Mouse (Mus musculus) cerebral cortex, adult 2 months (tissue): ENCODE measurements around the gene Poldip3.

Experiments
- WGBS: fragments of 180-500 bp; shearing (Covaris S2); methylation state at CpG from one replicate; pipeline ENCODE4 v1.1.7; 2018; 5-methylcytosine and 5-hydroxymethylcytosine counted together

Poldip3 gene

DNA sequence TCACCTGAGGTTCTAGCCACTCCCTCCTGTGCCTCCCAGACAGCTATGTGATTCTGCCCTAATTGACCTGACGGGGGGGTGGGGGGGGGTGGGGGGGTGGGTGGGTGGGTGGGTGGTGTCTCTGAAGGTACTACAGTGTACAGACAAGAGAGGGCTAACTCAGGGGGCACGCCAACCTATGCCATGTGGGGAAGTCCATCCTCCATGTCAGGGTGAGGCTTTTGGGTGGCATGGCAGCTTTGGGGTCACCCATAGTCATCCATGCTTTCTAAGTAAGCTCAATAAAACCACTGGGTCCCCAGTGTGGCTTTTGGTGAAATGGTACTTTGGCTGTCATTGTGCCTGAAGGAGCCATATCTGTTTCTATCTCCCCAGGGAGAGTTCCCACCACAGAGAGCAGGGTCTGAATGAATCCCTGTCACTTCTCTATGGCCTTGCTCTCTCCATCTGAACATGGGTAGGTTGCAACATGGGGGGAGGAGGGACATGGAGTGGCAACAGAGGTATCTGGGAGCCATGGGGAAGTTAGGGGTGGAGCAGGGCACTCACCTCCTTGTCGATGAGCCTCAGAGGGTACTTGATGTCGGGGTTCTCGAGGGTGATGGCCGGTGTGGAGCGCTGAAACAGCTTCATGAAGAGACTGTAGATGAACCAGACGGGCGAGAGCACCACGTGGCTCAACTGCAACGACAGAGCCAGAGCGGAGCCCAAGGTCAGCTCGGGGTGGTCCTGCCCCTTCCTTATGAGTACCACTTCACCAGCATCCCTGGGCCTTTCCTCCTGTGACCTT, 16.5 kb upstream of the Poldip3 start:
- WGBS: 91% methylated on average over 13 of the region's 13 CpGs

DNA sequence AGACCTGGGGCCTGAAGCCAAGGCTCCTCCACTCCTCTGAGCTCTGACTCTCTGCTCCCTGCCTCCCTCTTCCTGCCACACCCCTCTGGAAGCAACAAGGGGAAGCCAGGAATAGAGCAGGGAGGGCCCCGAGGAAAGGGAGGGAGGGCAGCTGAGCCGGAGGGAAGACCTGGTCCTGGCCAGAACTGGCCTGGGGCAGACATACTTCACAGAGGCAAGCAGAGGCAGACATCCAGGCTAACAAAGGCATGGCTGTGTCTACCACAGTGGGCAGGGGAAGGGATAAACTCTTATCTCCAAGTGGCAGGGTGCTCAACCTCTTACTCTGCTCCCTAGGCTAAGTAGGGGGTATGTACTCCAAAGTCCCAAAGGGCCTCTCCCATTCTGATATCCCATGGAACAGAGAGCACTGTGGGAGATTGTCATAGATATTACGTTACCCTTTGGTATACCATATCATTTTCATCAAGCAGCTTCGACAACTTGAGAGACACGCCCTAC, 15.8 kb upstream of the Poldip3 start:
- WGBS: 81% methylated on average over 5 of the region's 5 CpGs

DNA sequence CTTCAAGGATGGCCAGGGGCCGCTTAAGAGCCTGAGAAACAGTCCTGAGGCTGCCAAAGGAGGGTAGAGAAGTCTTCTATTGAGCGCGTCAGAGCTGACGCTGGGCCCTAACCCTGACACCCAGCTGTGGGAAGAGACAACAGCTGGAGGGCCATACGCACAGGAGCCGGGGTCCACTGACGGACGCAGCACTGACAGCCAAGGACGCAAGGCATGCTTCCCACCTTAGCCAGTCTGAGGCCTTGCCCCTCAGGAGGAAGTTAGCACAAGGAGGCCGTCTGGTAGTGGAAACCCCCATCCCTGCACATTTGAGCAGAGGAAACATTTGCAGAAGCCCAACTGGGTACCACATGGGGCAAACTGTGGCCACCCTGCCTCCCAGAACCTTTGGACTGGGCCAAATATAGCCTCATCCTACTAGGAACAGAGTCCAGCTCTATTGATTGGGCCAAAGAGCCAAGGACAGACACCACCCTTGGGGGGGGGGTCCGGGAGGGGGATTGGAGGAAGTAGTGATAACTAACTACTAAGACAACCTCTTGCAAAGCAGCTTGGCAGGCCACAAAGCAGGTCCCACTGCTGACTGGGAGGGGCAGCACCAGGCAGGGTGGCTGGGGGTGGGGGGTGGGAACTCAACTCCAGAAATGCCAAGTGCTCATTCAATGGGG, 13.8 kb upstream of the Poldip3 start:
- 96% methylated on average over 11 of the region's 11 CpGs for WGBS

DNA sequence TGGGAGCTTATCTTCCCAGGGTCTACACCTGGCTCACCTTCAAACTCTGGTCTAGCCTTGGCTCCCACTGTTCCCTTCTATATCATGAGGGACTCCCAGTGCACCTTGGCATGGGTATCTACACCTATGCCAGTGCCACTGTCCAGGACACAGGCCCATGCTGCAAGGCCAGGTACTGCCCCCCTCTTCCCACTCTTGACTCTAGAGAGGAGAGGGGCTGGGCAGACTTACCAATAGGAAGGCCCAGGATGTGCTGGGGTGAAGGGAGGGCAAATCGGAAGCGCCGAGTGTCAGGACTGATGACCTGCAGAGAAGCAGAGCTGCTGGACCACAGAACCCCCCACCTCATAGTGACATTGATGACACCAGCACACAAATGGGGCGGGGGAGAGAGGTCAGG, 12.8 kb upstream of the Poldip3 start:
- WGBS: 93% methylated on average over 4 of the region's 4 CpGs

GRCm38 (mm10) chr15:83161062-83161748, 12.0 kb upstream of the Poldip3 start:
- WGBS: 74% methylated on average over 10 of the region's 10 CpGs

DNA sequence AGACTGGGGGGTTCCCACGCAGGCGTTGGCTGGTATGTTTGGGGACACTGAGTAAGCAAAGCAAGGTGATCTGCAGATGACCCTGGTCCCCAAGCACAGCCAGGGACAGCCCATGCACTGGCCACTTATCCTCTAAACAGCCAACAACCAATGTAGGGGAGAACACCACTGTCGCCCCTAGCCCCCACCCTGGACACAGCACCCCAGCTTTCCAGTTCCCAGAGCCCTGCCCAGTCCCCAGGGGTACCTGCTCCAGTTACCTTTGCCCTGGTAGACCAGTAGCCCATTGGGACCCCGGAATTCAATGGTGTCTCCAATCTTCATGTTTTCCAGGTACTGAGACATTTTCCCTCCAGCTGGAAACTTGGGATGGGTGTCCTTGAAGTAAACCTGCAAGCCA, 11.4 kb upstream of the Poldip3 start:
- 96% methylated on average over 4 of the region's 4 CpGs for WGBS

GRCm38 (mm10) chr15:83159823-83160222, 10.6 kb upstream of the Poldip3 start:
- WGBS: 83% methylated on average over 9 of the region's 9 CpGs

DNA sequence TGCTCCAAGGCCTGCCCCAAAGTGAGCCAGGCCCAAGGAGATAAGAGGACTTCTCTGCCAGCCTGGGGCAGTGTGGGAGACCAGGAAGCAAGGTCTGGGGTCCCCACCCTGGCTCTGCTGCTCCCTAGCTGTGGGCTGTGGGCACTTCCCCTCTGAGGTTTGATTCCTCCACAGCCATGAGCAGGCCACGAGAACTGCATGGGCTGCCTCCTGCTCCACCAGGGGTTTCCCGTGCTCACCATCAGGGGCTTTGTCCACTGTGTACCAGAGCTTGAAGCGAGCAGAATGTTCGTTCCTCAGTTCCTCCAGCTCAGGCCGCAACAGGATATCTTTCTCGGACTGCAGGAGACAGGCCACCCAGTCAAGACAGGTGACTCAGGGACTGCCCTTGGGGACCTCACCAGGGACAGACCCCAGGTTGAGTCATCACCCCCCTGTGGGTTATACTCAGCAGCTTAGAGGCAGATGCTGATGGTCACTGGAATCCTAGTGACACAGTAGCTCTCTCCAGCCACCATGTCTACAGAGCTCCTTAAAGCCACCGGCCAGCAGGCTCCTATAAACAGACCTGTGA, 9.5 kb upstream of the Poldip3 start:
- WGBS: 91% methylated on average over 7 of the region's 7 CpGs

GRCm38 (mm10) chr15:83157667-83158064, 8.5 kb upstream of the Poldip3 start:
- 98% methylated on average over 6 of the region's 6 CpGs for WGBS

DNA sequence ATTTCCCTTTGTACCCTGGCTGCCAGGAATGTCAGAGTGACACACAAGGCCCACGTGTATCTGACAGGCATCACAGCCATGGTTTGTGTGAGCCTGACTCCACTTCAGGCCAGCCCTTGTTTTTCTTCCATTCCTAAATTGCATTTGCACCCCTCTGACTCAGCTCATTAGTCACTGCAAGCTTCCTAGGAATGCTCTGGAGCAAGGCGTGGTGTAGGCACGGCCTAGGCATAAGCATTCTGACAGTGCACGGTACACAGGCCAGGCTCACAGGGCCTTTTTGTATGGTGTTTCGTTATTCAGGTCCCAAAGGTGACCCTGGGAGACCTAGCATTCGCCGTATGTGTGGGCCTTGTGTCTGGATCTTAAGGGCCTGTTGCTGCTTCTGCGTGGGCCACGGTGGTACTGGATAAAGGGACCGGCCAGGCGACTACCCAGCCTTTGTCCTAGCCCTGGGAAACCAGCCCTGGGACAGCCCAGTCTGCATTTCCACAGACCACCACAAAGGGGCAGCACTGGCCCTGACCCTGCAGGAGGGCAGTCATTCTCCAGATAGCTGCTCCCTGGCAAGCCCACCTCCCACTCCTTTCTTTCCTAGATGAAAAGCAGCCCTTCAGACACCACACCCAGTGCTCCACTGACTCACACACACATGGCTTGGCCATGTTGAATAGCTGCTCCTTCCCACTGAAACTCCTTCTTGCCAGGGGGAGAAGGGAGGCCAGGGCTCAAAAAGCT, 7.9 kb upstream of the Poldip3 start:
- WGBS: 64% methylated on average over 11 of the region's 11 CpGs

DNA sequence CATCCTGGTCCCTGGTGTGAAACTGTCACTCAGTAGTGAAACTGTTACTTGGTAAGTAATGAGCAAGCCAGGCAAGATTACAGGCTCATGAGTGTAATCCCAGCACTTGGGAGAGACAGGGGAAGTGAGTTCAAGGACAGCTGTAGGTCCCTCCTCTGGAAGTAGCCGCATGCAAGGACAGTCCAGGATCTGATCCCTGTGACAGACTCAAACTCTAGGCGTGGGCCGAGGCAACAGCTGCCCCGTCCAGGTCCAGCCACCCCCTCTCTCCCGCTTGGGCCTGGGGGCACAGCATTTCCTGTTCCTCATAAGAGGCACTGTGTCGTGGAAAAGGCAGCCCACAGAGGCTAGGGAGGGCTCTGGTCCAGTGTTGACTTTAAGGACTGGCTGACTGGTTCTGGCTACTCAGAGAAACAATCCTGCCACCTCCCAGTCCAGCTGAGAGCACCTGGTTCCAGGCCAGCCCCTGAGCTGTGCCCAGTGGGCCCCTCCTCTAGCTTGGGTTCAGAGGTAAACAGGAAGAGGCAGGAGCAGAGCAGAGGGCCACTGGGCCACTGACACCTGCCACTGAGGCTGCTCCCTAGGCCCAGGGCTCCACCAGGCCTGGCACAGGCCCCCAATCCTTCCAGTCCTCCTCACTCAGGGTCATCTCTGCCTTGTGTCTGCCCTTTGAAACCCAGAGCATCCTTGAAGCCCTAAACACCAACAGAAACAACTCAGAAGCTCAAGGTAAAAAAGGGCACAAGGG, 6.7 kb upstream of the Poldip3 start:
- 81% methylated on average over 6 of the region's 6 CpGs for WGBS

- 95% methylated on average over 7 of the region's 7 CpGs for WGBS
These were observed 5.1 kb upstream of the Poldip3 start for GRCm38 (mm10) chr15:83154309-83154708.

DNA sequence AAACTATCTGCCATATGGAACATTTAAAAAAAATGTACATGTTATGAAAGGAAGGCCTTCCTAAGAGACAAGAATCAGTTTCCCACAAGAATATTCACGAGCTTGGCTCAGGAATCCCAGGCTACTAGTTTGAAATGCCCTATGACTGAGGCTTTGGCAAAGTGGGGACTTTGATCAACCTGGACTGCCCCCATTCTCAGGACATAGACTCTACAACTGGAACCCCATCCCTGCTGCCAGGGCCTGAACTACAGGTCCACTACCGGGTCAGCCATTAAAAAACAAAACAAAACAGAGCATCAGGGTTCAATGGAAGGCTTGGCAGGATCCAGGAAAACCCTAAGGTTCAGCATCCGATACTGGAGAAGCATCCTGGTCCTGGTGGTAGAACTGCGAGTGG, 1.5 kb upstream of the Poldip3 start:
- 76% methylated on average over 4 of the region's 4 CpGs for WGBS

GRCm38 (mm10) chr15:83150073-83150442, 874 bp upstream of the Poldip3 start:
- 20% methylated on average over 3 of the region's 3 CpGs for WGBS

- under 1% methylated on average over 41 of the region's 41 CpGs for WGBS
These were observed 386 bp downstream of the Poldip3 start for GRCm38 (mm10) chr15:83148801-83149195.

- 1% methylated on average over 21 of the region's 21 CpGs for WGBS
These were observed 789 bp downstream of the Poldip3 start for GRCm38 (mm10) chr15:83148395-83148794.

DNA sequence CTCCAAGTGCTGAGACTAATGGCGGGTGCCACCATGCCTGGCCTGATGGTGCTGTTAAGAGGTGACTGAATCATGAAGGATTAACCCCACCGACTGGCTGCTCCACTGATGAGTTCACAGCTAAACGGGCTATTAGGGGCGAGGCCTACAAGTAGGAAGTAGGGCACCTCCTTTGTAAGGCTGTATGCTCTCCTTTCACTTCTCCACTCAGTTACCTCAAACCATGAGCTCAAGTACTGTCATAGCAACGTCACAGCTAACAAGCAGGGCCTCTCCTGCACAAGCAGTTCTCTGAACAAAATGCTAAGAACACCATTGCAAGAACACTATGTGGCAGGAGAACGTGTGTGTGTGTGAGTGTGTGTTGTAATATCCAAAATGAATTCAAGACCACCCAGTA, 3.6 kb downstream of the Poldip3 start:
- WGBS: 81% methylated on average over 6 of the region's 6 CpGs

DNA sequence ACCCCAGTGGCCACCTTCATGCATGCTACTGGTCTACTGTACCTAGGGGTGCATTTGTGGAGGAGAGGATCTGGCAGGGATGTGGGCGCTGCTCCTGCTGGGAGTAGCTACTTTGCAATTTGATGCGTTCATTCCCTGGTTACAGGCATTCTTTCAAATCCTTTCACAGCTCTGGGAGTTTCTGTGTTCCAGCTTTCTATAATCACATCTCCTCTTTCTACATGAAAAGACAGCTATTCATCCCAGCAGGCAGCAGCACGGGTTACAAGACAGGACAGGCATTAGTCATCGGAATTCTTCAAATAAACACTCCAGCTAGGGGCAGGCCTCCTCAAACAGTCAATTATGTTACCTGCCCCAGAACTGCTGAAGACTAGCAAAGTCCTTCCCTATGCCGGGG, 6.3 kb downstream of the Poldip3 start:
- 6% methylated on average over 5 of the region's 5 CpGs for WGBS

DNA sequence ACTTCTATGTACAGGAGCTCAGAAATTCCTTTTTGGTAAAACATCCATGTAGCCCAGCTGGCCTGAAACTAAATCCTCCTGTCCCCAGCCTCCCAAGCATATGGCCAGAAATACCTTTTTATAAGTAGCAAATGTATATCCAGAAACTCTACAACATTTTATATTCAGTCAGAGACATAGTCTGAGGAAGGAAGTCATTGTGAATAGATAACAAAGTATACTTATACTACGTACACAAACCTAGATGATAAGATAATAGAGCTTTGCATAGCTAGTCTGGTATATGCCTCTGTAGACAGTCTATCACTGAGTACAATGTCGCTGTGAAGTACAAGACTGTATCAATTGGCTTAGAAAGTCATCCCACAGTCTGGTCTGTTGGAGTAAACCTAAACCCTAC, 13.5 kb downstream of the Poldip3 start:
- 54% methylated on average over 2 of the region's 2 CpGs for WGBS

DNA sequence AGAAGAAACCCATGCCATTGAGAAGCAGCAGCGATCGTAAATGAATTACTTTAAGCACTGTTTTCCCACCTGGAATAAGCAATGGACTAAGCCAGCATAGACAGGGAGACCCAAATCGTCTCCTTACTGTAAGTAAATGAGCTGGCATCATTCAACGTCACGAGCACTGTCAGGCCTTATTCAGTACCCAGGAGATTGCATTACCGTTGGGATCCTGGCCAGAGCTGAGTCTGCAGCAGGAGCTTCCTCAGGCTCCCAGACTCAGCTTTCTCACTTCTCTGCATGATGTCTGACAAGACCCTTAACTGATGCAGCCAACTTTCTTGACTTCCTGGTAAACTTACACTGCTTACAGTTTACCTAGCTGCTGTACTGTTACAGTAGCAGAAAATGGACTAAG, 14.5 kb downstream of the Poldip3 start:
- 52% methylated on average over 6 of the region's 6 CpGs for WGBS
